Mouse (Mus musculus): Measurements from ENCODE around the gene Twf2.

Gene Twf2

DNA sequence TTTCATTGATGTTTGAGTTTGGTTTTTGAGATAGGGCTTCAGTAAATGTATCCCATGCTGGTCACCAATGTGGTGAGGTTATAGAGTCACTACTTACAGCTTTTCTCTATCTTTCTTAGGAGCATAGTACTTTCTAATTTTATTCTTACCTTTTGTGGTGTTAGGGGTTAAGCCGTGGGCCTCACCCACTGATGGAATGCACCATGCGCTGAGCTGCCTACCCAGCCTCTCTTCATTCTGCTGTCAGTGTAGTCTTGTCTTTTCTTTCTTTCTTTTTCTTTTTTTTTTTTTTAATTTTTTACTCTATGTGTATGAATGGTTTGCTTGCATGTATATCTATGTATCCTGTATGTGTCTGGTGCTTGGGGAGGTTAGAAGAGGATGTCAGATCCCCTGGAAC, 23.5 kb upstream of the Twf2 start:
- DNase-seq (ENCODE audit: low spot score), result no peak

GRCm38 (mm10) chr9:106179964-106180363, 22.9 kb upstream of the Twf2 start:
- no peak for DNase-seq (ENCODE audit: low spot score)

- no peak for DNase-seq (ENCODE audit: low spot score)
Observed at GRCm38 (mm10) chr9:106182146-106182545, 20.8 kb upstream of the Twf2 start.

DNA sequence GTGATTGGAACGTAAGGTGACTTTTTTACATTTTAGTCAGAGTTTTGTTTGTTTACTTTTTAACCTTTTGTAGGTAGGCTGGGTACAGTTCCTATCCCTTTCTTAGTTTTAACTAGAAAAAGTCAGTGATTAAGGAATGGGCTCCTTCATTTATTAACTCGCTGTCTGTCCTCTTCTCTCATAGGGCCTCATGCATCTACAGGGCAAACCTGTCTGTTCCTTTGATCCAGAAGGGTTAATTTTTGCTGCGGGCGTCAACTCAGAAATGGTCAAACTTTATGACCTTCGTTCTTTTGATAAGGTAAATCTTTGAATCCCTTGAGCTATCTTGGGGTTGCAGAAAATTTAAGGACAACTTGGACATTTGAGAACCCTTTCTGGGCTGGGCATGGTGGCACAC, 18.9 kb upstream of the Twf2 start:
- no peak for DNase-seq (ENCODE audit: low spot score)

DNA sequence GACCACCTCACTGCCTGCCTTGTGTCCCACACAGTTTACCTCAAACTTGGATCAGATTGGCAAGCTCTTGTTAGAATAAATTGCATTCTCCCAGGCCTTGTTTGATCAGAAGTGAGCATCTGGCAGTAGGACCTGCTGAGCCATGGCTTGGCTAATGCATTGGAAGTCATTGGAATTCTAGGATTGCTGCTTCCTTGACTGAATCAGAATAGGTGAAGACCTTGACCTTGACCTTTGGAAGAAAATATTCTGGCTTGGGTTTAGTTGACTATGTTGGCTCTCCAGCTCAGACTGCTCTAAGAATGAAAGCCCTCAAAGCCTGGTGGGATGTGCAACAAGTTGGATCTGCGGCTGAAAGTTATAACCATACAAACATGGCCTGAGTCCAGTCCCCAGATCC, 11.6 kb upstream of the Twf2 start:
- DNase-seq (ENCODE audit: low spot score), result no peak

- DNase-seq (ENCODE audit: low spot score), result no peak
Observed at GRCm38 (mm10) chr9:106192024-106192423, 10.9 kb upstream of the Twf2 start.

DNA sequence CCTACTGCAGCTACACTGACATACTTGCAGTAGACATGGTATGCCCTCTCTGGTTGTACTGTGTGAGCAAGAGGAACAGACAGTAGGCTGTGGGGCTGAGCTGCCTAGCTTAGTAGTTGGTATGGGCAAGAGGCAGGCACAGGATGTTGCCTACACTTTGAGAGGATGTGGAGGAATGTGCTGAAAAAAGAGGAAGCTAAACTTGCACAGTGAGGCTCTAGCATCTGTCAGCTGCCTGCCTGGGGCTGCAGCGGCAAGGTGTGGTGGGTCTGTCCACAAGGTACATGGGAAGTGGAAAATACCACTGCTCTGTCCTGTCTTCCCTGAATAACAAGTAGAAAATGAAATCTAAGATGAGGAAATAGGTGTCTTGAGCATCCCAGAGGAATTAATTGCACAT, 9.9 kb upstream of the Twf2 start:
- DNase-seq (ENCODE audit: low spot score), result no peak

GRCm38 (mm10) chr9:106193930-106194807, 8.7 kb upstream of the Twf2 start:
- peak; percentile 58 for DNase-seq (ENCODE audit: low spot score)

- no peak for DNase-seq (ENCODE audit: low spot score)
Observed at GRCm38 (mm10) chr9:106195693-106196092, 7.2 kb upstream of the Twf2 start.

- no peak for DNase-seq (ENCODE audit: low spot score)
Observed at GRCm38 (mm10) chr9:106197081-106197713, 5.7 kb upstream of the Twf2 start.

GRCm38 (mm10) chr9:106197732-106198131, 5.2 kb upstream of the Twf2 start:
- no peak for DNase-seq (ENCODE audit: low spot score)

- DNase-seq (ENCODE audit: low spot score), result peak; percentile 73
Observed at GRCm38 (mm10) chr9:106198962-106199458, 3.9 kb upstream of the Twf2 start.

GRCm38 (mm10) chr9:106199535-106200272, 3.2 kb upstream of the Twf2 start, which contains the start of gene Ppm1m:
TSS of gene Ppm1m (minus strand) at chr9:106199746.
- DNase-seq (ENCODE audit: low spot score), result no peak

- no peak for DNase-seq (ENCODE audit: low spot score)
Observed at GRCm38 (mm10) chr9:106201895-106202294, 1.0 kb upstream of the Twf2 start.

- DNase-seq (ENCODE audit: low spot score), result peak; percentile 4
Observed at GRCm38 (mm10) chr9:106203990-106204851, 1.3 kb downstream of the Twf2 start.

DNA sequence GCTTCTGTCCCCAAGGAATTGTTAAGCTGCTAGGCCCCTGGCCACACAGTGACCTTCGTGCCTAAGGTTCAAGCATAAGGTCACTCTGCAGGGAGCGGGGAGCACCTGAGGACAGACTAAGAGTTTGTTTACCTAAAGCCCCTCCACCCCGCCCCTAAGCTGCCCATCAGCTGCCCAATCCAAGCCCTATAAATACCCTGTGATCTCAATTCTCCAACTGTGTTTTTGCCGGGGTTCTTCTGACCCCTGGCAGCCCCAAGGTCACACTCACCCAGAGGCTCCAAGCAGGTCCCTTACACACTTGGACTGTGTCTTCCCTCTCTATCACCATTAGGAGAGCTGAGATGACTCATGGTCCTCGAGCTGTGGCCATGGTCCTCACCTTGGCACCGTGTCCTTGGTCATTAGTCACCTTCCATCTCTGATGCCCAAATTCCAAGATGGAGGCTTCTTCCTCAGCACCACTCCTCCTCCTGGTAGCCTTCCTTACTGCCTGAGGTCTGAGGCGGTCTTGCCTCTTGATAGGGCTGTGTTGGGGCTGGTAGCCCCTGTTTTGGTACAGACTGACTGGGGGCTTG, 2.9 kb downstream of the Twf2 start:
- DNase-seq (ENCODE audit: low spot score), result no peak

- no peak for DNase-seq (ENCODE audit: low spot score)
Observed at GRCm38 (mm10) chr9:106206515-106206914, 3.6 kb downstream of the Twf2 start.

DNA sequence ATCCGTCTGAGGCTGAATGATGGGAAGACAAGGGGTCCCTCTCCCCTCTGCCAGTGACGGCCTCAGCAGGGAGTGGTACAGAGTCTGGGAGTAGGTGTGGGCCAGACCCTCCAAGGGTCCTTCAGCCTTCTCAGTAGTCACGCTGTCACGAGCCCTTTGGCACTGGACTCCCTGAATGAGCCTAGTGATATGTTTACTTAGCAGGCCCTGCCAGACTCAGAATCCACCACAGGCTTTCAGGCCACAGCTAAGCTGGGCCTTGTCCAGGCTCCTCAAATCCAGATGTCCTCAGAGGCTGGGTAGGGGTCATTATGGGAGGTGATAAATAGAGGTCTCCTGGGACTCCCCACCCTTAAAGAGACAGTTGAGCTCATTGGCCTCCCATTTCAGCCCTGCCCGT, 5.3 kb downstream of the Twf2 start:
- DNase-seq (ENCODE audit: low spot score), result no peak

DNA sequence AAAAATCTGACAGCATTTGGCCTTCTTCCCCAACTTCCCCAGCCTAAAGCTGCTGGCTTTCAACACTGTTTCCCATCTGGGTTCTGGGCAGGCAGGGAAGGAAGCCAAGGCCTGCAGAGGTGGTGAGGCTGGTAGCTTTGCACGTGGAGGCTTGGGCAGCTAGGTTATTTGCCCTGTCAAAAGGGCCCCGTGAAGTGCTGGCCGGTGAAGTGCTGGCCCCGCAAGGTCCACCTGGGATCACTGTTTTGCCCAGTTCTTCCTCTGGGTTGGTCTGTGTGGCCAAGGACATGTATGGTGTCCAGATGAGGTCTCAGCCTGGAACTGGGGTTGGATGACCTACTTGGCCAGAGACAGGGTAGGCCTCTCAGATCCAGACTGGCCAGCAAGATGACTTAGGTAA, 7.0 kb downstream of the Twf2 start:
- no peak for DNase-seq (ENCODE audit: low spot score)

GRCm38 (mm10) chr9:106210853-106211609, 8.1 kb downstream of the Twf2 start:
- DNase-seq (ENCODE audit: low spot score), result no peak

All from testis, postnatal 14 days (tissue).